17 mouse cellular contexts compared by ENCODE assay signal in genomic region chr16:45402951-45403350, GRCm38 (mm10). TPM values are rescaled to one million over a fixed set of nuclear protein-coding genes. Genes with fewer than 3 reads are reported as not detected.
"Had no signal": no experiment of that assay in that cellular context is flagged by ENCODE, and none has a peak within 500 bp of the region (broad histone marks: within the 10 kb centered on the region; RNA-seq: fewer than 3 reads in every experiment).

No protein-coding gene starts in this region.

- H3K4me2 ChIP-seq: limb, embryonic 13.5 days; liver, embryonic 12.5 days; liver, embryonic 15.5 days; midbrain, embryonic 11.5 days had no signal

- H3K9me3 ChIP-seq: limb, embryonic 10.5 days; limb, embryonic 13.5 days; liver, embryonic 12.5 days; liver, embryonic 15.5 days had no signal

- H3K36me3 ChIP-seq: limb, embryonic 10.5 days; limb, embryonic 13.5 days; liver, embryonic 12.5 days; liver, embryonic 15.5 days had no signal

- H3K4me1 ChIP-seq: limb, embryonic 10.5 days; limb, embryonic 13.5 days; liver, embryonic 12.5 days; liver, embryonic 15.5 days had no signal

- H3K27ac ChIP-seq: kidney, postnatal 0 days; layer of hippocampus, adult 2 months; limb, embryonic 10.5 days; limb, embryonic 13.5 days; liver, embryonic 12.5 days; liver, embryonic 15.5 days had no signal

- ATAC-seq: liver, embryonic 12.5 days had no signal

- H3K9ac ChIP-seq: limb, embryonic 13.5 days; liver, embryonic 12.5 days; liver, embryonic 15.5 days had no signal

- H3K4me3 ChIP-seq: layer of hippocampus, adult 2 months; limb, embryonic 10.5 days; limb, embryonic 13.5 days; liver, embryonic 12.5 days; liver, embryonic 15.5 days had no signal

- DNase-seq: kidney, adult 2 months; kidney, postnatal 25 days; layer of hippocampus, adult 9-11 months; liver; lung, adult 18-20 months; lung, postnatal 36 days; midbrain, embryonic 14.5 days; thymus, adult 18-20 months; thymus, postnatal 36 days had no signal

RNA-seq across cellular contexts. Expression of gene Cd200, which starts 5.9 kb away (rescaled TPM):
- total RNA-seq: megakaryocyte-erythroid progenitor cell, adult 5-6 weeks had no signal
